Mouse (Mus musculus) heart, postnatal 0 days (tissue): Measurements from ENCODE around the gene Bcar3.

ENCODE experiments used
- CTCF ChIP-seq: IDR thresholded peaks from 2 replicates; pipeline ENCODE4 v1.5.1; 2016; ENCODE audit warnings: antibody characterized with exemption, control low read depth, low read depth
- EP300 ChIP-seq: IDR thresholded peaks from 2 replicates; pipeline ENCODE4 v1.6.1; 2016; ENCODE audit warnings: antibody characterized with exemption, low read depth

DNA sequence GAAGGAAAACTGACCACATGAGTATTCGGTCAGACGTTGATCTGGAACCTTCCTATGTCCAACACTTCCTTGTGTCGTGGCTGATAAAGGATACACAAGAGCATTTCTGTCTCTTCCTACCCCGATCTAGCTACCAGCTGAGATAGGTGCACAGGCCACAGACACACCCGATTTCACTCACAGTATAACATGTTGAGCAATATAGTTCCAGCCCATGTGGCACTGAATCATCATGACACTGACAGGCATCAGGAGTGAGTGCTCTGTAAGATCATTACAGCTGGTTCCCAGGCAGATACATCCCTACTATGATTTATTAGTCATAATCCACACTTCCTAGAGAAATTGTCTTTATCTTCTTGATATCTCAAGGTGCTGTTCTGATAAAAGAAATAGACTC lies 54.7 kb downstream of the Bcar3 start:
- TF ChIP-seq CTCF (no peak), EP300 (no peak)
